Mouse (Mus musculus) cerebellum, postnatal 25 days (tissue): ENCODE measurements at regions not wholly inside any gene's neighbourhood (a gene's known extent, or its start where the extent isn't known, plus 50 kb on each side); places are given as distances from the start of the nearest gene placed in this dataset.
A peak's percentile ranks its signal among the peaks of the same experiment; 100 is the strongest.

Experiments used
- DNase-seq, 2 experiments: peaks; one replicate each; pipeline ENCODE4 v3.0.0; 2021; ENCODE audit warnings: mixed read lengths in 2 of 2

- DNase-seq: peak in 1 of 2 experiments; percentile 4
Observed at GRCm38 (mm10) chr11:19475068-19475786, 448.9 kb upstream of the Spred2 start.

DNA sequence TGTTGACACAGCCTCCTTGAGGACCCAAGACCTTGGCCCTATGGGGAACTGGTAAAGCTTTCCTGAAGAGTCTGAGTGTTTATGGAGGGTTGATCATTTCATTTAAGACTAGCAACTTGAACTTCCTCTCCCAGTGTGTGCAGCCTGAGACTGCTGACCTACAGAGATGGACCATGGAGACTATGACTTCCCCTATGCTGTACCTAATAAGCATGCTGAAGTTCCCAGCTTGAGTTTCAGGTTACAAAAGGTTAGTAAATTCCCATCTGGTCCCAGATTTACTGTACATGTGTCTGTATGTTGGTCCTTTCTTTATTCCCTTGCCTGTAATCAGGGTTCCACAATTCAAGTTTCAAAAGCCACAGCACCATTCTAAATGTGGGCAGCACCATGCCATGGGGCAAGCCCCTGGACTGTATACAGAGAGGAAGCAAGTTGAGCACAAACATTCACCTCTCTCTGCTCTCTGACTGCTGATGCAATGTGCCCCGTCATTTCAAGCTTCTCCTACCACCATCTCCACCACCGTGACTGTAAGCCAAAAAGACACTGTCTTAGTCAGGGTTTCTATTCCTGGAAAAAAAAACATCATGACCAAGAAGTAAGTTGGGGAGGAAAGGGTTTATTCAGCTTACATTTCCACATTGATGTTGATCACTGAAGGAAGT lies 431.0 kb upstream of the Spred2 start:
- DNase-seq: no peak

DNA sequence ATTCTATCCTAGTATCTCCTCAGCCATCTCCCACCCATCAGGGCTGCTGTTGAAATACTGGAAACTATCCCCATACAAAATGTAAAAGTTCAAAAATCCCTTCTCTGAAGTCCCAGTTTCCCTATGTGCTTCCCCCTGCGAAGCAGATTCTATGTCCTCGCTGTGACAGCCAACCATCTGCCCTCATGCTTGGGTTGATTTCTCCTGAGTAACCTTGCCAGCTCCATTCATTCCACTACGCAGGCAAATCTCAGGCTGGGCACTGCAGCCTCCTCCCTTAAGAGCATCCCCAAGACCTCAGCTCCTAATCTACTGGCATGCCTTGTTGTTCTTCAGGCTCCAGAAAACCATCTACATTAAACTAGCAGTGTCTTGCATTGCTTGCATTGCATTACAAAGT lies 402.5 kb upstream of the Spred2 start:
- DNase-seq: peak; percentile 44 to 58

DNA sequence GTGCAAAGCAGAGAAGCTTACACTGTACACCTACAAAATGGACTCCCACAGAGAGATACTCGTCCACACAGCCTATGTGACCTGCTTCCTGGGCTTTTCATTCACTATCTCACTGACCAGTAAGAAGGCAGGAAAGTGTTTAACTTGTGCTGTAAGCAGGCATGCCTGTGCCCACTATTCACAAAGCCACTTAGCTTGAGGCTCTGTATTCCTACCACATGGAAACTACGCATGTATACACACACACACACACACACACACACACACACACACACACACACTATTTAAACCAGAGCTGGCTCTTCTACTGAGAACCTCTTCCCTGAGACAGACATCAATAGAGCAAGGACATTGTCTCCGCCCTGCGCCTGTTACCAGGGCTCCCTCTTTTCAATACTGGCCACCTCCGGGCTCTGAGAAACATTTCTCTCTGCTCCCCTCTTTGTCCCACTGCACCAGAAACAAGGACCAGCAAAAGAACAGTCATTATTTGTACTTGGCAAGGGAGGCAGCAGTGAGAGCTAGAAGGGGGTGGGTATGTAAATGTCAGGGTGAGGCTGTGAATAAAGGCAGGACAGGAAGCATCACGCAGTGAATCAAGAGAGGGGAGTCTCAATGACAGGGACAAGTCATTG lies 400.2 kb upstream of the Spred2 start:
- DNase-seq: no peak

- DNase-seq: no peak
Observed at GRCm38 (mm10) chr11:19529126-19529525, 395.0 kb upstream of the Spred2 start.

DNA sequence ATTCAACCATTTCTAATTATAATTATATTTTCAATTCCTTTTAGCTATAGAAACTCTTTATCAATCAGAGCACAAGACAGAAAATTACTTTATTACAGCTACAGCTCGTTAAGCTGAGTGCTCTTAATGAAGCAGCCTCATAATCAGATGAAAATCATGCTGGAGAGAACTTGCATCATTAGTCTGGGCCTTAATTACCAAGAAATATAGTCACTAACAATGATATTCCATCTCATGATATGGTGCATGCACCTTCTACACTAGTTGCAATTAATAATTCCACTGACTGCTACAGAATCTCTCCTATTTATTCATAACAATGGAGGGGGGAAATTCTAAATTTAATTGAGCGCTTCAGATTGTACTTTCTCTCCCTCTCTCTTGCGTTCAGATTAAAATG lies 393.5 kb upstream of the Spred2 start:
- DNase-seq: no peak

GRCm38 (mm10) chr11:19531255-19532003 lies 392.7 kb upstream of the Spred2 start:
- no peak for DNase-seq

DNA sequence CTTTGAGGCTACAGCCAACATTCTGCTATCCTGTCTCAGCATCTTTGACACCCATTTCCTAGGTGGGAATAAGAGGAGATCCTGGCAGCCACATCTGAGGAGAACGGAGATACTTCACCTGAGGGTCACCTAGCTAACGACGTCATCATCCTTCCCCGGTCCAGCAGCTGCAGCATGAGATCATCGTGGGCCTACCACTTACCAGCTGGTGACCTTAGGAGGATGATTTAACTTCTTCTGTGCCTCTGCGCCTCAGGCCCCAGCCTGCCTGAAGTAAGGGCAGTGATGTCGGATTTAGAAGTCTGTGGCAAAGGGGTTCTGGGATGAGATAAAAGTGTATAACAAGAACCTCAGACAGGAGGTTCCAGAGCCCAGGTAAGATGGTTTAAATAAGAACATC lies 391.3 kb upstream of the Spred2 start:
- DNase-seq: no peak

GRCm38 (mm10) chr11:19533701-19534100 lies 390.5 kb upstream of the Spred2 start:
- peak; percentile 19 to 61 for DNase-seq

DNA sequence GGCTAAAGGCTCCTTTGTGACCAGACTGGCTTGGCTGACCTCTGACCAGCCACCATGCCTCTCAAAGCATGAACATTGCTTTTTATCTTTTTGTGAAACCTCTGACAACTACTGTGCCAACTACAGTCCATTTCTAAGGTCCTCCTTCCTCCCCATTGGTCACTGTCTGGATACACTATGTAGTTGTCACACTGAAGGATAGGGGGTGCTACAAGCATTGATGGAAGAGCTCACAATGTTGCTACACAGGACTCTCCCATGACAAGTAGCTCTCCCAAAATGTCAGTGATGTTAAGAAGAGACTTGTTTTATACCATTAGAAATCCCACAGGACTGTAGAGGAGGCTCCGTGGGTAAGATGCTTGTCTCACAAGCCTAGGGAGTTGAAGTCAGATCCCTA lies 389.0 kb upstream of the Spred2 start:
- no peak for DNase-seq

DNA sequence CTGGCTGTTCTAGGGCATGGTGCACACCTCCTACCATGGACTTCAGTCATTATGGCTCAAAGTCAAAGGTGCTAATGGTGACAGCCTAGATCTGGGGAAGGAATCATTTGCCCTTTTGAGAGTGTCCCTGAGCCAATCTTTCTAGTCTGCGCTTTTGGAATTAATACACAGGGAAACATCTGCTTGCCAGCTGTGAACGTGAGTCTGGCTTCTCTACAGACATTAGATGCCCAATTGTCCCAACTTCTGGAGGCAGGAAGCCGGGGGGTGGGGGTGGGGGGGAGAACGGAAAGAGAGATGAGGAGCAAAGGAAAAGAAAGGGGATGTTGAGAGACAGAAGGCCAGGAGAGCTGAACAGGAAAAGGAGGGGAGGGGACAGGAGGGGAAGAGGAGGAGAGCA lies 377.9 kb upstream of the Spred2 start:
- no peak for DNase-seq

DNA sequence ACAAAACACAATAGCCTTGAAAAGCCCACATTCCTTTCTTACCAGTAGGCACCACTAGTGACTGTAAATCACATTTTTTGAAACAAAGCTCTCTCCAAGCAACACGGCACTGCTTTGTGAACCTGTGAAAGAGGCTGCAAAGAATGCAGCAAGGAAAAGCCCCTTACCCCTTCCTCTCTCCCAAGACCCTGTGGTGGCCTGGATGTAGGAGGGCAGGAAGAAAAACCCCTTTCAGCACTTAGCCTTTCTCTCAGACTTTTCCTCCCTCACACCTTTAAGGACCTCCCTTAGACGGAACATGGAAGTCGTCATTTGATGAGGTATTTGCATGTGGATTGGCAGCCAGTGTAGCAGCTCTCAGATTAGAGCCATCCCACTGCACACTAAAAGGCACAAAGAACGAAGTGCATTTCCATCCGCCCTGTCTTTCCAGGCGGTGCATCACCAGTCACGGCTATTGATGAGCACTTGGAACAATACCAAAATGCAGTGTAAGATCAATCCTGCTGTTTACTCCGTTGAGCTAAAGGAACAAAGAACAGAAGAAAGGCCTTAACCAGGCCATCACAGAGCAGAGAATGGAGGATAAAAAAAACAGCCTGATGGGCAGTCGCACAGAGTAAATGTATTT lies 369.7 kb upstream of the Spred2 start:
- no peak for DNase-seq

- no peak for DNase-seq
Observed at GRCm38 (mm10) chr11:19554947-19555770, 369.0 kb upstream of the Spred2 start.

DNA sequence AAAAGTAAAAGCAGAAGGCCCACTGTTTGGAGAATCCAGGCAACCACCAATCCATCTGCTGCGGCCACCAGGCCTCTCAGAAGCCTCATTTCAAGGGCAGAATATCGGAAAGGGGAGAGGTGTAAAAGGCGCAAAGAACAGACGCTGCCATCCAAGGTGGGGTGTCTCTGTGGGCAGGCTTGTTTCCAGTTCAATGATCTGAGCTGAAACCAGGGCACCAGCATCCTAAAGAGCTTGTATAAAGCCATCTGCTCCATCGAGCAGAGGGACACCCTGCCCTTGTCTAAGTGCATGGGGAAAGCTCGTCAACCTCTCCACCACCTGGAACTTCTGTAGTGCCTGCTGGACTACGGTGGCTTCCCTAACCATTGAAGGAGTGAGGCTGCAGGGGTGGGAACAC lies 363.7 kb upstream of the Spred2 start:
- peak; percentile 14 to 34 for DNase-seq

DNA sequence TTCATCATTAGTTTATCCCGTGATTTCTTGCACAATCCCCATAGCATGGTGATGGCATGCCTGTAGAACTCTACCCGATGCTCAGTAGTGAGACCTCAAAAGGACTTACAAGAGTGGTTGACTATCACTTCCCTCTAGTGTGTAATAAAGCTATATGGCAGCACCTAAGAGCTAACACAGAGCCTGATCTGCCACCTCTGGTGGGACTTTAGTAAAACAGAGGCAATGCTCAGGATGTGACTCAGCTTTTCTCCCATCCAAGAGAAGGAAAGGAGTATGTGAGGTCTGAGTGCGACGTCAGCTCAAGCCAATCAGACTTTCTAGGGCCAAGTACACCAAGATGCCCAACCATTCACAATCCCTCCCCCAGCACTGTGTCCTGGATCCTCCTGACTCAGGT lies 361.5 kb upstream of the Spred2 start:
- DNase-seq: no peak

GRCm38 (mm10) chr11:19585228-19585627 lies 338.9 kb upstream of the Spred2 start:
- DNase-seq: no peak

GRCm38 (mm10) chr11:19592506-19593355 lies 331.4 kb upstream of the Spred2 start:
- no peak for DNase-seq

- DNase-seq: no peak
Observed at GRCm38 (mm10) chr11:19595107-19595506, 329.1 kb upstream of the Spred2 start.

GRCm38 (mm10) chr11:19596336-19596735 lies 327.8 kb upstream of the Spred2 start:
- no peak for DNase-seq

- no peak for DNase-seq
Observed at GRCm38 (mm10) chr11:19599433-19599832, 324.7 kb upstream of the Spred2 start.
